Mouse (Mus musculus) heart, adult 2 months (tissue): ENCODE measurements at regions not wholly inside any gene's neighbourhood (a gene's known extent, or its start where the extent isn't known, plus 50 kb on each side); places are given as distances from the start of the nearest gene placed in this dataset.
A peak's percentile ranks its signal among the peaks of the same experiment; 100 is the strongest.

Source experiments
- DNase-seq, 2 experiments: peaks; one replicate each; pipeline ENCODE4 v3.0.0; 2021
- H3K27ac ChIP-seq: fragments of 200-600 bp; 2 replicates; pipeline ENCODE4 v1.8.1; 2022
- H3K27me3 ChIP-seq: fragments of 200-500 bp; 2 replicates; pipeline ENCODE4 v1.6.1; 2012; ENCODE audit warnings: mild to moderate bottlenecking, low read length, inconsistent platforms, mixed read lengths; ENCODE audit not compliant: control insufficient read depth, insufficient read depth
- H3K36me3 ChIP-seq: fragments of 200-500 bp; 2 replicates; pipeline ENCODE4 v1.6.1; 2012; ENCODE audit warnings: low read length, inconsistent platforms; ENCODE audit not compliant: control insufficient read depth, insufficient read depth
- H3K4me1 ChIP-seq: fragments of 200-500 bp; 2 replicates; pipeline ENCODE4 v1.6.1; 2011; ENCODE audit warnings: low read length; ENCODE audit not compliant: control insufficient read depth, insufficient read depth
- H3K4me3 ChIP-seq: fragments of 200-600 bp; 2 replicates; pipeline ENCODE4 v1.8.1; 2022
- H3K79me2 ChIP-seq: fragments of 200-500 bp; replicated peaks from 2 replicates; pipeline ENCODE4 v1.6.1; 2012; ENCODE audit warnings: mild to moderate bottlenecking, inconsistent platforms, low read length, moderate library complexity, mixed read lengths; ENCODE audit not compliant: control insufficient read depth, insufficient read depth
- H3K9ac ChIP-seq: fragments of 200-500 bp; 2 replicates; pipeline ENCODE4 v1.6.1; 2012; ENCODE audit warnings: low read depth, mild to moderate bottlenecking, control low read depth, inconsistent platforms, low read length, mixed read lengths
- CTCF ChIP-seq: fragments of 200-600 bp; IDR thresholded peaks from 2 replicates; pipeline ENCODE4 v1.8.1; 2022; ENCODE audit warnings: antibody characterized with exemption, mild to moderate bottlenecking, moderate library complexity
- EP300 ChIP-seq: fragments of 200-500 bp; IDR thresholded peaks from 2 replicates; pipeline ENCODE4 v1.6.1; 2011; ENCODE audit warnings: low read depth, low read length, control low read depth; ENCODE audit not compliant: insufficient read depth
- POLR2A ChIP-seq: fragments of 200-500 bp; IDR thresholded peaks from 2 replicates; pipeline ENCODE4 v1.6.1; 2011; ENCODE audit warnings: mild to moderate bottlenecking, low read depth, low read length, control low read depth; ENCODE audit not compliant: insufficient read depth
- WGBS: fragments of 180-500 bp; shearing (Covaris S2); methylation state at CpG from one replicate; pipeline ENCODE4 v1.1.7; 2018; 5-methylcytosine and 5-hydroxymethylcytosine counted together
- intact Hi-C: fragments of 180-260 bp; cut with DNase I; formaldehyde crosslinking; loops from one replicate; pipeline ENCODE4 v1.15.1; 2025

- no peak for TF ChIP-seq CTCF
- TF ChIP-seq EP300: no peak
- TF ChIP-seq POLR2A: no peak
- intact Hi-C loops: no loop called here
- Histone ChIP-seq H3K27me3 (no peaks in the 10 kb centered on the region), H3K79me2 (no peaks in the 10 kb centered on the region), H3K4me1 (peaks cover 13% of the 10 kb centered on the region), H3K36me3 (no peaks in the 10 kb centered on the region), H3K27ac (peak overlapping the region; percentile 58), H3K4me3 (no peak overlapping the region), H3K9ac (no peak overlapping the region)
- 74% methylated on average over 12 of the region's 12 CpGs for WGBS
- no peak for DNase-seq
Measured at GRCm38 (mm10) chr17:83906751-83907537, 59.2 kb upstream of the Haao start.

GRCm38 (mm10) chr17:83903467-83903866, 55.7 kb upstream of the Haao start:
- Histone ChIP-seq H3K9ac (no peak overlapping the region), H3K79me2 (no peaks in the 10 kb centered on the region), H3K27ac (peak overlapping the region; percentile 44), H3K4me1 (peaks cover 8% of the 10 kb centered on the region), H3K27me3 (no peaks in the 10 kb centered on the region), H3K4me3 (no peak overlapping the region), H3K36me3 (no peaks in the 10 kb centered on the region)
- WGBS: 1% methylated on average over 7 of the region's 7 CpGs
- TF ChIP-seq CTCF (peak; percentile 99), EP300 (peak; percentile 98), POLR2A (peak; percentile 52; the same call in 1 of the 2 replicates)
- peak; percentile 82 to 87 for DNase-seq
- intact Hi-C loops: loop anchor here (1.0 to 2.0 kb wide), 5 partner anchors 69 to 483 kb away; no protein-coding TSS in a partner anchor

DNA sequence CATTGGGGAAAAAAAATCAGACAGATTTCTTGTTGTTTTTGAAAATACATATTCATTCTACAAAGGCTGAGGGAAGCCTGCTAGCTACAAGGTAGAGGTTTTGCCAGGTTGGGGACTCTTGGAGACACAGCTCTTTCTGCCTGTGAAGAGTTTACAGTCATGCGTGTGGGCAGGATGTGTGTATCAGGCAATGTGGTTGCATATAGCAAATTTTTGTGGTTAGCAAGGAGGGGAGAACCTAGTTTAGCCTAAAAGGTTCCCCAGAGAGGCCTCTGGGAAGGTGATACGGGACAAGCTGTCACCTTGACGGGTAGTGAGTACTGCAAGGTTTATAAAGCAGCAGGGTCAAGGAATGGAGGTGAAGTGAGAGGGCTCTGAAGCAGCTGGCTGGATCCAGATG, 54.8 kb upstream of the Haao start:
- no peak for DNase-seq
- Histone ChIP-seq H3K9ac (no peak overlapping the region), H3K36me3 (no peaks in the 10 kb centered on the region), H3K4me1 (peaks cover 10% of the 10 kb centered on the region), H3K4me3 (no peak overlapping the region), H3K79me2 (no peaks in the 10 kb centered on the region), H3K27ac (no peak overlapping the region), H3K27me3 (no peaks in the 10 kb centered on the region)
- 94% methylated on average over 3 of the region's 3 CpGs for WGBS
- intact Hi-C loops: loop anchor here (2.0 kb wide), 3 partner anchors 70 to 484 kb away; no protein-coding TSS in a partner anchor
- TF ChIP-seq CTCF (no peak), POLR2A (no peak), EP300 (no peak)

DNA sequence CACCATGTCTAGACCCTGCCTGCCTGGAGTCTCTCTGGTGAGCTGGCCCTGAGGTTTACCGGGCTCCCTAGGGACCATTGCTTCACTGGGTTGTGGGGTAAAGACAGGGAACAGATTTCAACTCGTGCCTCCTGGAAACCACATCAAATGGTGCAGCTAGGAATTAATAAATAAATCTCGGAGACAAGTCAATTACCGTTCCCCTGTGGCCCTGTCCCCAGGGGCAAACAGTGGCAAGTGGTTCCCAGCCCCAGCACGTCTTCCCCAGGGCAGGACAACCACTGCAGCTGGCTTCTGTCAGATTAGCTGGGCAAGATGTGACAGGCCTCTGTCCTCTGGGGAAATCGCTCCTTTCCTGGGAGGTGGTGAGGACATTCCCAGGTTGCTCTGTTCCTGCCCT, 54.3 kb upstream of the Haao start:
- 72% methylated on average over 6 of the region's 6 CpGs for WGBS

GRCm38 (mm10) chr17:83899588-83900152, 51.9 kb upstream of the Haao start:
- DNase-seq: no peak
- Histone ChIP-seq H3K79me2 (no peaks in the 10 kb centered on the region), H3K4me3 (no peak overlapping the region), H3K27me3 (no peaks in the 10 kb centered on the region), H3K4me1 (peaks cover 12% of the 10 kb centered on the region), H3K36me3 (no peaks in the 10 kb centered on the region), H3K9ac (no peak overlapping the region), H3K27ac (no peak overlapping the region)
- WGBS: 85% methylated on average over 7 of the region's 7 CpGs
- TF ChIP-seq CTCF (no peak), EP300 (no peak), POLR2A (no peak)
- intact Hi-C loops: no loop called here

More for the DNA sequence above, 54.3 kb upstream of the Haao start:
- DNase-seq: no peak
- H3K9ac ChIP-seq: no peak overlapping the region
- intact Hi-C loops: loop anchor here (2.0 kb wide), 3 partner anchors 71 to 485 kb away; no protein-coding TSS in a partner anchor
- TF ChIP-seq CTCF: no peak
- H3K4me1 ChIP-seq: peaks cover 11% of the 10 kb centered on the region
- H3K4me3 ChIP-seq: no peak overlapping the region
- no peak overlapping the region for H3K27ac ChIP-seq
- H3K27me3 ChIP-seq: no peaks in the 10 kb centered on the region
- no peaks in the 10 kb centered on the region for H3K36me3 ChIP-seq
- H3K79me2 ChIP-seq: no peaks in the 10 kb centered on the region

DNA sequence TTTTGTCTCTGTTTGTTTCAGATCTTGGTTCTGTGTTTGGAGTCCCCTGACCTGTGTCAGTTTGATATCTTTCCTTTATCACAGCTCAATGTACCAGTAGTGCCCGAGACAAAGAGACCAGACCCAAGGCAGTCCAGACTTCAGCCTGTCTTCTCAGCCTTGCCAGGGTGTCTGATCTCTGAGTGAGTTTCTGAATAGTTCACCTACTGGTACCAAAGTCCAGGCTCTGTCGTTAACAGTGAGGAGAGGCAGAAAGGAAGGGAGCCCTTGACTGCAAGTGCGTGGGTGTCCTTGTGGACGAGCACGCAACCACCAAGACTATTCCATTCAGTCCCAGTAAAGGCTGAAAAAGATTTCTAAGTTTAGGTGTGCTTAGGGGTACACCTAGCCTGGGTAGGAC, 50.8 kb upstream of the Haao start:
- intact Hi-C loops: no loop called here
- WGBS: 92% methylated on average over 5 of the region's 5 CpGs

More for the DNA sequence above, 50.8 kb upstream of the Haao start:
- no peak overlapping the region for H3K27ac ChIP-seq
- TF ChIP-seq POLR2A: no peak
- TF ChIP-seq EP300: no peak
- TF ChIP-seq CTCF: no peak
- H3K9ac ChIP-seq: no peak overlapping the region
- H3K4me1 ChIP-seq: peaks cover 10% of the 10 kb centered on the region
- H3K36me3 ChIP-seq: no peaks in the 10 kb centered on the region
- no peak for DNase-seq
- no peaks in the 10 kb centered on the region for H3K79me2 ChIP-seq
- no peaks in the 10 kb centered on the region for H3K27me3 ChIP-seq
- H3K4me3 ChIP-seq: no peak overlapping the region
